Mouse (Mus musculus): Measurements from ENCODE around the gene Trub2. TPM values are rescaled to one million over a fixed set of nuclear protein-coding genes. Genes with fewer than 3 reads are reported as not detected.

Trub2 gene
- total and polyA plus RNA-seq, 3 experiments, result 40.9 to 44.7 TPM; not detected in 1

- peaks cover 0 to 2% of the 10 kb centered on the region in 2 experiments; a peak in 1 of 4 replicates for H3K36me3 ChIP-seq (ENCODE audit: control insufficient read depth in 1 of 2, insufficient read depth in 2 of 2, low read length in 2 of 2)
- no peak overlapping the region for H3K4me3 ChIP-seq (ENCODE audit: control insufficient read depth in 1 of 2, insufficient read depth in 1 of 2, low read depth in 2 of 2, low read length in 2 of 2)
- DNase-seq (ENCODE audit: low read depth, low spot score), result no peak
Measured at GRCm38 (mm10) chr2:29729500-29729899, 58.8 kb downstream of the Trub2 start.

GRCm38 (mm10) chr2:29724664-29725365 is 63.5 kb downstream of the Trub2 start:
- Histone ChIP-seq H3K4me1 (ENCODE audit: control insufficient read depth in 1 of 2, insufficient read depth in 2 of 2, low read length in 2 of 2) (0 out of 4 replicates have a peak, but pooled peaks cover 0 to 2% of the 10 kb centered on the region in 2 experiments), H3K9me3 (replicated peaks; ENCODE audit: insufficient read depth, low read length) (no peaks in the 10 kb centered on the region), H3K36me3 (ENCODE audit: control insufficient read depth in 1 of 2, insufficient read depth in 2 of 2, low read length in 2 of 2) (peaks cover 0 to 4% of the 10 kb centered on the region in 2 experiments; a peak in 1 of 4 replicates), H3K4me3 (ENCODE audit: control insufficient read depth in 1 of 2, insufficient read depth in 1 of 2, low read depth in 2 of 2, low read length in 2 of 2) (no peak overlapping the region), H3K79me2 (ENCODE audit: control insufficient read depth, insufficient read depth, low read length, poor library complexity) (no peaks in the 10 kb centered on the region), H3K27ac (ENCODE audit: control insufficient read depth, low read depth, low read length) (no peak overlapping the region), H3K27me3 (ENCODE audit: control insufficient read depth in 1 of 2, insufficient read depth in 2 of 2, low read length in 2 of 2) (no peaks in the 10 kb centered on the region), H3K9ac (ENCODE audit: control insufficient read depth, low read depth, low read length, poor library complexity, severe bottlenecking) (no peak overlapping the region)
- TF ChIP-seq USF2 (IDR thresholded peaks at IDR 0.05; ENCODE audit: borderline replicate concordance in 1 of 2, insufficient read depth in 1 of 2, low read depth in 1 of 2, low read length in 2 of 2), result no peak
- no peak for TF ChIP-seq RAD21 (IDR thresholded peaks at IDR 0.05; ENCODE audit: low read depth, low read length)
- TF ChIP-seq MYB (IDR thresholded peaks at IDR 0.05; ENCODE audit: low read depth, low read length), result no peak
- no peak for TF ChIP-seq GABPA (IDR thresholded peaks at IDR 0.05; ENCODE audit: low read depth, low read length)
- TF ChIP-seq MAZ (IDR thresholded peaks at IDR 0.05; ENCODE audit: low read depth, low read length), result no peak
- no peak for DNase-seq (ENCODE audit: low read depth, low spot score)

More at GRCm38 (mm10) chr2:29729500-29729899, 58.8 kb downstream of the Trub2 start:
- no peaks in the 10 kb centered on the region for H3K79me2 ChIP-seq (ENCODE audit: control insufficient read depth, insufficient read depth, low read length, poor library complexity)
- no peaks in the 10 kb centered on the region for H3K9me3 ChIP-seq (replicated peaks; ENCODE audit: insufficient read depth, low read length)
- TF ChIP-seq NELFE (IDR thresholded peaks at IDR 0.05; ENCODE audit: low read depth, low read length) (no peak), POLR2AphosphoS2 (IDR thresholded peaks at IDR 0.05; ENCODE audit: low read length) (no peak), UBTF (IDR thresholded peaks at IDR 0.05; ENCODE audit: borderline replicate concordance, insufficient read depth, low read depth, low read length) (no peak), NRF1 (IDR thresholded peaks at IDR 0.05; ENCODE audit: insufficient read depth, low read depth, low read length, poor library complexity, severe bottlenecking) (no peak), CHD1 (IDR thresholded peaks at IDR 0.05; ENCODE audit: low read depth, low read length) (no peak), ZMIZ1 (IDR thresholded peaks at IDR 0.05; ENCODE audit: low read depth, low read length) (no peak), ZNF384 (IDR thresholded peaks at IDR 0.05; ENCODE audit: low read depth, low read length) (no peak), RAD21 (IDR thresholded peaks at IDR 0.05; ENCODE audit: low read depth, low read length) (no peak), KAT2A (conservative IDR thresholded peaks at IDR 0.05; ENCODE audit: low read depth, low read length) (no peak), EP300 (IDR thresholded peaks at IDR 0.05; ENCODE audit: low read depth in 1 of 2, low read length in 2 of 2) (no peak), POLR2AphosphoS5 (IDR thresholded peaks at IDR 0.05; ENCODE audit: borderline replicate concordance, low read depth, low read length) (no peak), MYC (IDR thresholded peaks at IDR 0.05; ENCODE audit: low read depth, low read length) (no peak), POLR2A (IDR thresholded peaks at IDR 0.05; ENCODE audit: control insufficient read depth in 1 of 2, insufficient read depth in 1 of 2, low read depth in 1 of 2, low read length in 2 of 2, poor library complexity in 1 of 2) (no peak), MXI1 (IDR thresholded peaks at IDR 0.05; ENCODE audit: low read depth, low read length) (no peak), ELF1 (IDR thresholded peaks at IDR 0.05; ENCODE audit: low read depth, low read length) (no peak), ZKSCAN1 (IDR thresholded peaks at IDR 0.05; ENCODE audit: low read depth, low read length) (no peak), BHLHE40 (IDR thresholded peaks at IDR 0.05; ENCODE audit: borderline replicate concordance, low read depth, low read length) (no peak), MAX (IDR thresholded peaks at IDR 0.05; ENCODE audit: low read length) (no peak)
- no peaks in the 10 kb centered on the region for H3K27me3 ChIP-seq (ENCODE audit: control insufficient read depth in 1 of 2, insufficient read depth in 2 of 2, low read length in 2 of 2)
- no peak overlapping the region for H3K9ac ChIP-seq (ENCODE audit: control insufficient read depth, low read depth, low read length, poor library complexity, severe bottlenecking)
- 0 out of 4 replicates have a peak, but pooled peaks cover 0 to 2% of the 10 kb centered on the region in 2 experiments for H3K4me1 ChIP-seq (ENCODE audit: control insufficient read depth in 1 of 2, insufficient read depth in 2 of 2, low read length in 2 of 2)
- H3K27ac ChIP-seq (ENCODE audit: control insufficient read depth, low read depth, low read length), result no peak overlapping the region

All from MEL (cell line).